Mouse (Mus musculus) hindbrain, embryonic 15.5 days (tissue): ENCODE measurements around the gene Tubal3. TPM values are rescaled to one million over a fixed set of nuclear protein-coding genes. Genes with fewer than 3 reads are reported as not detected.
A peak's percentile ranks its signal among the peaks of the same experiment; 100 is the strongest.
"Not testable (repeated sequence)": the region's sequence is repeated elsewhere in the genome, so short reads cannot be mapped to it uniquely, and the experiment has no call there.

Source experiments
- ATAC-seq: fragments of 200-750 bp; cut with Nextera tagmentation; 2 replicates; pipeline ENCODE4 v1.8.0; 2017; ENCODE audit warnings: low read depth, moderate number of reproducible peaks, moderate TSS enrichment; ENCODE audit not compliant: low FRiP score
- H3K27ac ChIP-seq: fragments of 300-500 bp; sonication (generic); replicated peaks from 2 replicates; pipeline ENCODE4 v1.5.1; 2015; ENCODE audit warnings: mild to moderate bottlenecking, inconsistent platforms
- H3K27me3 ChIP-seq: fragments of 300-500 bp; sonication (generic); 2 replicates; pipeline ENCODE4 v1.6.1; 2015; ENCODE audit warnings: control low read depth, inconsistent platforms
- H3K36me3 ChIP-seq: fragments of 300-500 bp; sonication (generic); 2 replicates; pipeline ENCODE4 v1.6.1; 2015; ENCODE audit warnings: control low read depth, inconsistent platforms
- H3K4me1 ChIP-seq: fragments of 300-500 bp; sonication (generic); replicated peaks from 2 replicates; pipeline ENCODE4 v1.6.1; 2015; ENCODE audit warnings: control low read depth, inconsistent platforms
- H3K4me2 ChIP-seq: fragments of 300-500 bp; sonication (generic); 2 replicates; pipeline ENCODE4 v1.6.1; 2015; ENCODE audit warnings: moderate library complexity, mild to moderate bottlenecking, inconsistent platforms
- H3K4me3 ChIP-seq: fragments of 300-500 bp; sonication (generic); 2 replicates; pipeline ENCODE4 v1.5.1; 2015; ENCODE audit warnings: mild to moderate bottlenecking, inconsistent platforms
- H3K9ac ChIP-seq: fragments of 300-500 bp; sonication (generic); 2 replicates; pipeline ENCODE4 v1.6.1; 2015; ENCODE audit warnings: inconsistent platforms
- H3K9me3 ChIP-seq: fragments of 300-500 bp; sonication (generic); 2 replicates; pipeline ENCODE4 v1.6.1; 2016; ENCODE audit warnings: control low read depth, inconsistent platforms
- WGBS: fragments of 180-500 bp; shearing (Covaris S2); methylation state at CpG from one replicate; pipeline ENCODE4 v1.1.7; 2015; 5-methylcytosine and 5-hydroxymethylcytosine counted together
- polyA plus RNA-seq: library from polyadenylated mRNA; unstranded; fragments of >200 nt; fragmentation: Nextera tagmentation; extraction: Ambion mirVana; gene quantifications from 2 replicates; pipeline ENCODE4 v1.2.1, GENCODE M21; 2015

Tubal3 gene
- polyA plus RNA-seq, 1 experiment from 2014 or later = 0.04 TPM

DNA sequence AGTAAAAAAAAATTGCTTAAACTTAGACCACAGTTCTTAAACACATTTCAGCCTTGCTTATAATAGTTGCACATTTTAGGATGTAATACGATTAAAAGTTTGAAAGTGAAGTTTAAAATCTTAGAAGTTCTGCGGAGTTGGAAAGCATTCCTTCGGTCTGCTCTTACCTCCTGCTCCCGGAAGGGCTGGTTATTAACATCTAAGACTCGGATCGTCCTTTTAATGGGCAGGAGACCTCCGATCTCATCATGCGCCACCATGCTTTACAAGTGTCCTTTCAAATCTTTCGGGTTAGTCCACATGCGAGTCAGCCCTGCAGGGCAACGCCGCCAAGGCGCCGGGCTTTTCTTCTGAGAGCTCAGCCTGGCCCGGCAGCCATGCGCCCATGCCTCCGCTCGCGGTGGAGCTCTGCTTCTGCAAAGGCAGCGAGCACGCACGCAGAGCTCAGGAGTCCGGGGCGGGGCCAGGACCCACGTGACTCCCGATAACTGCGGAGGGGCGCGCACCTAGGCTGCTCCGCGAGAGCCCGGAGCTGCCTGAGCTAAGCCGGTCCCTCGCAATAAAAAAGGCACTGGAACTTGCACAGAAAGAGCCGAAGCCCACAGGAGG lies 24.8 kb upstream of the Tubal3 start:
- Histone ChIP-seq H3K9me3 (no peaks in the 10 kb centered on the region), H3K9ac (peak overlapping the region; percentile 34), H3K27ac (0 out of 2 replicates have a peak overlapping the region, but pooled peaks have one; percentile 37), H3K27me3 (peaks cover 8% of the 10 kb centered on the region; the same call in 1 of the 2 replicates), H3K36me3 (no peaks in the 10 kb centered on the region), H3K4me1 (peaks cover 10% of the 10 kb centered on the region), H3K4me2 (peak overlapping the region; percentile 62), H3K4me3 (peak overlapping the region; percentile 46)
- ATAC-seq = peak; percentile 99
- under 1% methylated on average over 35 of the region's 35 CpGs for WGBS

GRCm38 (mm10) chr13:3894549-3894948 lies 23.5 kb upstream of the Tubal3 start:
- peaks cover 8% of the 10 kb centered on the region; the same call in 1 of the 2 replicates for H3K27me3 ChIP-seq
- ATAC-seq = no peak
- no peak overlapping the region for H3K27ac ChIP-seq
- H3K4me3 ChIP-seq = no peak overlapping the region
- H3K36me3 ChIP-seq = no peaks in the 10 kb centered on the region
- H3K9me3 ChIP-seq = no peaks in the 10 kb centered on the region
- 79% methylated on average over 8 of the region's 8 CpGs for WGBS
- H3K4me2 ChIP-seq = no peak overlapping the region
- no peak overlapping the region for H3K9ac ChIP-seq
- H3K4me1 ChIP-seq = peaks cover 10% of the 10 kb centered on the region

DNA sequence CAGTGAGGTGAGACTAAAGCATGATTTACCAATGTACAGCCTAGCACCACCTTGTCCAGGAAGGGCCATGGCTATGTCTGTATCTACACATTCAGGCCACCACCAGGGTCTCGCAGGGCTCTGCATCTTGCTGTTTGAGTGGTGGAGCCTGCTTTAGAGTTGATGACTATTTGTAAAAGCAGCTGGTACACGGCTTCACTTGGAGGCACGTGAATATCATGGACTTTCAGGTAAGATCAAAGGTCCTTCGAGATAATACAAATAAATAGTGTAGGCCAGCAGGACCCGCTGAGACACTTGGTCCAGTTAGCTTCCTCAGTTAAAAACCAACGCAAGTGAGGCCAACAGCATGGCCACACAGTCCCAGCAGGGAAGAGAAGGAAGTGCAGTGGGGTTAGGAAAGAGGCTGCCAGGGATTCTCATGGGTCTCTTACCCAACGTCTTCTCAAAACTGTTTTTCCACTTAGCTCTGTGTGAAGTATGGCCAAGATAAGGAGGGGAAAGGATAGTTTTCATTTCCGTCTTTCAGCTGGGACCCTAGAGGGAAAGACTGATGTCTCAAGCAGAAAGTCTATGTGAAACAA lies 22.6 kb upstream of the Tubal3 start:
- H3K9me3 ChIP-seq = no peaks in the 10 kb centered on the region
- 84% methylated on average over 8 of the region's 8 CpGs for WGBS
- no peaks in the 10 kb centered on the region for H3K36me3 ChIP-seq
- peaks cover 8% of the 10 kb centered on the region; the same call in 1 of the 2 replicates for H3K27me3 ChIP-seq
- no peak overlapping the region for H3K9ac ChIP-seq
- H3K4me2 ChIP-seq = no peak overlapping the region
- H3K4me1 ChIP-seq = peaks cover 10% of the 10 kb centered on the region
- H3K27ac ChIP-seq = no peak overlapping the region
- H3K4me3 ChIP-seq = no peak overlapping the region
- no peak for ATAC-seq

DNA sequence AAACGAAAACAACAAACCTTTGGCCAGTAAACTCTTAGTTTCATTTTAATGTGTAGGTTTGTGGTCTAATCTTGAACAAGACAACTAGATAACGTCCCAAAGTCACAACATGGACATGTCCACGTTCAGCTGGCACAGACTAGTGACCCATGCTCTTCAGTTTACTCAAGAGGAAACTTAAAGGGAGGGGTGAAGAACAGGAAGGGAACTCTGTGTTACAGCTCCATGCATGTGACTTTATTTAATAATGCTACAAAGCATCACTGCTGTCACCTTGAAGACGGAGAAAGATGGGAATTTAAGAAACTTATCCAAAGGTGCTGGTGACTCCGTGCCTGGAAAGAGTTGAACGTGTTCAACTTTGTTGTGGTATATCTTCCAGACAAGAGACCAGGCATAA lies 22.0 kb upstream of the Tubal3 start:
- no peak overlapping the region for H3K27ac ChIP-seq
- ATAC-seq = no peak
- H3K4me3 ChIP-seq = no peak overlapping the region
- no peak overlapping the region for H3K9ac ChIP-seq
- no peaks in the 10 kb centered on the region for H3K36me3 ChIP-seq
- no peaks in the 10 kb centered on the region for H3K9me3 ChIP-seq
- no peak overlapping the region for H3K4me2 ChIP-seq
- H3K27me3 ChIP-seq = peaks cover 8% of the 10 kb centered on the region; the same call in 1 of the 2 replicates
- 94% methylated on average over 6 of the region's 6 CpGs for WGBS
- H3K4me1 ChIP-seq = peaks cover 10% of the 10 kb centered on the region

DNA sequence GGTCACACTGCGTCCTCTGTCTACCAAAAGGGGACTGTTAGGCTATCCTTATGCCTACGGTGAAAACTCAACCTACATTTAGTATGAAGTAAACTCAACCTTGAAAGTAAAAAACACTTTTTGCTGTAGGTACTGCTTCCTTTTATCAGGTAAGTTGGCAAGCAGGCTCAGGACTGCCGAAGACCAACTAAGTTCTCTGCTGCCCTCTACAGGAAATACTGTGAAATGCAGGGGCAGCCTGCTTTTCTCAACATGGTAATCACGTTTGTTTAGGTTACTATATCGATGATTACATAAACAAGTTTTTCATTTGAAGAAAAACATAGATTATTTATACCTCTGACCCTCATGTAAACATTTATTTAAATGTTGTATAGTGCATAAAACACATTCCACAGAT lies 21.2 kb upstream of the Tubal3 start:
- 40% methylated on average over 5 of the region's 5 CpGs for WGBS
- Histone ChIP-seq H3K27me3 (peaks cover 3% of the 10 kb centered on the region; the same call in 1 of the 2 replicates), H3K4me3 (no peak overlapping the region), H3K4me1 (peaks cover 10% of the 10 kb centered on the region), H3K9ac (no peak overlapping the region), H3K4me2 (no peak overlapping the region), H3K9me3 (no peaks in the 10 kb centered on the region), H3K36me3 (no peaks in the 10 kb centered on the region), H3K27ac (no peak overlapping the region)
- ATAC-seq = no peak

- ATAC-seq, H3K27me3 ChIP-seq, H3K4me2 ChIP-seq, H3K36me3 ChIP-seq, H3K4me3 ChIP-seq, H3K27ac ChIP-seq, H3K9ac ChIP-seq, H3K4me1 ChIP-seq, H3K9me3 ChIP-seq: not testable (repeated sequence)
- WGBS = 94% methylated on average over 5 of the region's 5 CpGs
Measured at GRCm38 (mm10) chr13:3898202-3898601, 19.9 kb upstream of the Tubal3 start.

DNA sequence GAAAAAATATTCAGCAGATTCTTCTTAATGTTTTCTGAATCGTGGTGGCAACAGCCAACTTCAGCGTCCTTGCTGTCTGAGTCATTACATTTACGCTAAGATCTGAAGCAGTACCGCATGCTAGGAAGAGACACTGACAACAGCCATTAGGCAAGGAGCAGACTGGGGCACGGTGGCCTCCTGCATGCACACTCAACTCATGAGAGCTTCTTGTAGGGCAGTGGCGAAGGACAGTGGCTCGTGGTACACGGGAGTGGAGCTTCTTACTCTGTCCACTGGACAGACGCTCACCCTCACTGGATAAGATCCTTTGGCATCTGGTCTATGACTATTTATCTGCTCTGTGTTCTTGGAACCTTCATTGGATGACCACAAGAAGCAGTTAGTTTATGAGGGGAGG lies 18.8 kb upstream of the Tubal3 start:
- WGBS = 92% methylated on average over 9 of the region's 9 CpGs
- Histone ChIP-seq H3K36me3 (no peaks in the 10 kb centered on the region), H3K9me3 (no peaks in the 10 kb centered on the region), H3K4me1 (no peaks in the 10 kb centered on the region), H3K27me3 (no peaks in the 10 kb centered on the region), H3K4me3 (no peak overlapping the region), H3K9ac (no peak overlapping the region), H3K27ac (no peak overlapping the region), H3K4me2 (no peak overlapping the region)
- ATAC-seq = no peak

DNA sequence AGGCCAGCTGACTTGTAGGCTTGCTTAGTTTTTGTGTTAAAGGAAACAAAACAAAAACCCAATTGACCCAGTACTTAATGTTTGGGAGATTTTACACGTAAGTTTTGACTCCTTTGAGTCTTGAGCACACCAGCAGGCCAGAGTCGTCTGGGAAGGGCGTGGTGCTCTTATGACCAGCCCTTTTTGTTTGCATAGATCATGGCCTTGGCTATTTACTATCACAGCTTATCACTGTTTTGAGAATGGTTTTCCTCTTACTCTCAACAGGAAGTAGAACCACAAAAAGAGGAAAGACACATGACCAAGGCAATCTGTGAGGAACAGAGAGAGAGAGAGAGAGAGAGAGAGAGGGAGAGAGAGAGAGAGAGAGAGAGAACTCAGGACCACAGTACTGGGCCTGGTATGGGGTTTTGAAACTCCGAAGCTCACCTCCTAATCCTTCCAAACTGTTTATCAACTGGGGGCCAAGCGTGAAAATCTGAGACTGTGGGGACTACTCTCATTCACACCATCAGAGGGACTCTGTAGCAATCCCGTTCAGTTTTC lies 10.8 kb upstream of the Tubal3 start:
- H3K9me3 ChIP-seq = no peaks in the 10 kb centered on the region
- no peak overlapping the region for H3K27ac ChIP-seq
- ATAC-seq = no peak
- no peak overlapping the region for H3K4me2 ChIP-seq
- H3K4me3 ChIP-seq = no peak overlapping the region
- no peaks in the 10 kb centered on the region for H3K27me3 ChIP-seq
- H3K9ac ChIP-seq = no peak overlapping the region
- H3K4me1 ChIP-seq = no peaks in the 10 kb centered on the region
- H3K36me3 ChIP-seq = no peaks in the 10 kb centered on the region
- WGBS = 83% methylated on average over 6 of the region's 6 CpGs

DNA sequence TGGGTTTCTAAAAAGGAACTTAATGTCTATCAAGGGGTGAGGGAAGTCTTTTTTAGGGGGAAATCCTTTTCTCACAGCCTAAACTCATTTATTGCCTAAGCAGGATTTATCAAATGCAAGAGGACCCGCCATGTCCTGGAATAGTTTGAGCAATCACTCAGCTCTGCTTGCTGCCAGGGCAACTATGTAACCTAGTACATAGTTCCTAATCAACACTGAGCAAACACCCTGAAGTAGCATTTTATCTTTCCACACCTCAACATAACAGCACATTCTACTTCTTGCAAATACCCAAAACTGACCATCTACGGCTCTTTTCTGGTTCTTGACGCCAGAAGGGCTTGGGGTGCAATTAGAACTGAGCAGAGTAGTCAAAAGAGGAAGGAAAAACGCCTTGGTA lies 9.8 kb upstream of the Tubal3 start:
- 92% methylated on average over 4 of the region's 4 CpGs for WGBS

GRCm38 (mm10) chr13:3910356-3910755 lies 7.7 kb upstream of the Tubal3 start:
- Histone ChIP-seq H3K4me1 (no peaks in the 10 kb centered on the region), H3K36me3 (no peaks in the 10 kb centered on the region), H3K4me2 (no peak overlapping the region), H3K4me3 (no peak overlapping the region), H3K9me3 (no peaks in the 10 kb centered on the region), H3K27me3 (no peaks in the 10 kb centered on the region), H3K9ac (no peak overlapping the region), H3K27ac (no peak overlapping the region)
- ATAC-seq = no peak
- WGBS = 78% methylated on average over 5 of the region's 5 CpGs

More for the DNA sequence above, 9.8 kb upstream of the Tubal3 start:
- H3K27ac ChIP-seq = no peak overlapping the region
- H3K4me1 ChIP-seq = no peaks in the 10 kb centered on the region
- no peaks in the 10 kb centered on the region for H3K27me3 ChIP-seq
- H3K4me3 ChIP-seq = no peak overlapping the region
- H3K4me2 ChIP-seq = no peak overlapping the region
- H3K36me3 ChIP-seq = no peaks in the 10 kb centered on the region
- H3K9ac ChIP-seq = no peak overlapping the region
- no peaks in the 10 kb centered on the region for H3K9me3 ChIP-seq
- no peak for ATAC-seq

DNA sequence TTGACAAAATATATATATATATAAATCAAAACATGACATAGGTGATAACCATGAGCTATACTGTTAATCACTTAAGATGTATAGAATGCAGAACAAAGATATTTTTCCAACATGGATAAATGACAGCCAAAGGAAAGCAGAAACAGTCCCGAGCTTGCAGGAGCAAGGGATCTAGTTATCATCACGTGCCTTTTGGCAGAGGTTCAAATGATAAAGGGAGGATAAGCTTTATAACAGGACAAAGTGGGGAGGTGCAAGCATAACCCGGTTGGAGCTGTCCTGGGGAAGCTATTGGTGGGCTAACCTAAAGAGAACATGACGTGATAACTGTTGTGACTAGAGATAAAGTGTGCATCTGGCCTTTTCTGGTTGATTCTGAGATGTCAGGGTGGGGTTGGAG lies 4.6 kb upstream of the Tubal3 start:
- 87% methylated on average over 4 of the region's 4 CpGs for WGBS
- Histone ChIP-seq H3K9me3 (no peaks in the 10 kb centered on the region), H3K4me1 (peaks cover 9% of the 10 kb centered on the region; the same call in 1 of the 2 replicates), H3K9ac (no peak overlapping the region), H3K27ac (no peak overlapping the region), H3K4me3 (no peak overlapping the region), H3K27me3 (no peaks in the 10 kb centered on the region), H3K4me2 (no peak overlapping the region), H3K36me3 (no peaks in the 10 kb centered on the region)
- no peak for ATAC-seq

- Histone ChIP-seq H3K27me3 (no peaks in the 10 kb centered on the region), H3K36me3 (no peaks in the 10 kb centered on the region), H3K9me3 (no peaks in the 10 kb centered on the region), H3K4me1 (no peaks in the 10 kb centered on the region), H3K4me3 (no peak overlapping the region), H3K9ac (no peak overlapping the region), H3K4me2 (no peak overlapping the region), H3K27ac (no peak overlapping the region)
- WGBS = 94% methylated on average over 5 of the region's 5 CpGs
- no peak for ATAC-seq
Measured at GRCm38 (mm10) chr13:3924483-3924882, 6.4 kb downstream of the Tubal3 start.
